Mouse (Mus musculus): ENCODE measurements around the gene Aifm2. TPM values are rescaled to one million over a fixed set of nuclear protein-coding genes. Genes with fewer than 3 reads are reported as not detected.

Gene Aifm2
- total RNA-seq (2021): 1 to 10 TPM; 7.2 to 9.3 TPM

DNA sequence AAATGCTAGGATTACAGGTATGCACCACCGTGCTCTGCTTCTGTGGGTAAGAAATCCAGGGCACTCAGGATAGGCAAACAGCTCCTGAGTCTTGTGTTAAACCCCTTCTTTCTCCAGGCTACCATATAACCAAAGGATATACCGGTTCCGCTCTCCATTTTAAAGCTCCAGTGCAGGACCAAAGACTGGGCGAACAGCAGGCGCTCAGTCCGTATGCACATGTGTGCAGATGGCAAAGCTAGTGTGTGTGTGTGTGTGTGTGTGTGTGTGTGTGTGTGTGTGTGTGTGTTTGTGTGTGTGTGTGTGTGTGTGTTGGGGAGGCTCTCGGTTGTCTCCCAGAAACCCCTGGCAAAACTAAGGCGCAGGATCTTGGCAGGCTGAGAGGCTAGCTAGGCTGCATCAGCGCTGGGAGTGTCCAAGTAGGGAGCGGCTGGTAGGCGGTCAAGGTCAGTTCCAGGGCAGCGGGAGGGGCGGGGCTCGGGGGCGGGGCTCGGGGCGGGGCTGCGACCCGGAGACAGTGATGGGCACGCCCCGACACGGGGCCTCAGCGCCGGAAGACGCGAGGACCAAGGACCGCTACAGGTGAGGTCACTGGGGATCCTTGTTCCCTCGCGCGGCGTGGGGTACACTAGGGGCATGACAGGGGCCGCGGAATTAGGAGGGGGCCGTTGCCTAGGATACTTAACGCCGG lies at the start of gene Aifm2:
TSS of gene Aifm2 (plus strand) at position 493 of the 691 bp plus-strand sequence.
- DNase-seq: no peak

DNA sequence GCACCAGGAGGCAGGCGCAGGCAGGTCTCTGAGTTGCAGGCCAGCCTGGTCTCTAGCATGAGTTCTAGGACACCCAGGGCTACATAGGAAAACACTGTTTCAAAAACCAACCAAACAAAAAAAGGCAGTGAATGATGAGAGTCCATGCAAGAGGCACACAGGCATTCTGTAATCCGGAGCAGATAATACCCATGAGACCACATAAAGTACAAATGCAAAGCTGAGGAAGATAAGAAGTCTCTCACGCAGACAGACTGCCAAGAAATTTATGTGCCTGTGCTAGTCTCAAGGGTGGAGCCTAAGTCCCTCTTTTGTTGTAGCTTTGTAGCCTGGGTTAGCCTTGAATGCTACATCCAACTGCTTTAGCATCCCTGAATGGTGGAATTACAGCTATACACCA lies 49.4 kb upstream of the Aifm2 start:
- DNase-seq: no peak

DNA sequence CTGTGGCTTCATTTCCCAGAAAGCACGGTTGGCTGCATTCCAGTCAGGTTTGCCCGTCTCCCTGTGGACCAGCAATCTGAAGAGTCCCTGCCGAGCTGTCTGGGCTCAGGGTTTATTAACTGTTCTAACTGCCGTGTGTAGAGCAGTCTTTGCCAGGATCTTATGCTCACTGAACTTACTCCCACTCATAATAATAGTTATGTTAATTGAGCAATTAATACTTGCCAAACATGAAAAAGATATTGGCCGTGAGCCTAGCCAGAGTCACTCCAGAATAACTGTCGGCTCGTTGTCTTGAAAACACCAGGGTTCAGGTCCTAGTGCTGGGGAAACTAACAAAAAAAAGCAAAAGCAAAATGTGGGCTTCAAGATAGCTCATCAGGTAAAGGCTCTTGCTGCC lies 45.8 kb upstream of the Aifm2 start:
- DNase-seq: no peak

DNA sequence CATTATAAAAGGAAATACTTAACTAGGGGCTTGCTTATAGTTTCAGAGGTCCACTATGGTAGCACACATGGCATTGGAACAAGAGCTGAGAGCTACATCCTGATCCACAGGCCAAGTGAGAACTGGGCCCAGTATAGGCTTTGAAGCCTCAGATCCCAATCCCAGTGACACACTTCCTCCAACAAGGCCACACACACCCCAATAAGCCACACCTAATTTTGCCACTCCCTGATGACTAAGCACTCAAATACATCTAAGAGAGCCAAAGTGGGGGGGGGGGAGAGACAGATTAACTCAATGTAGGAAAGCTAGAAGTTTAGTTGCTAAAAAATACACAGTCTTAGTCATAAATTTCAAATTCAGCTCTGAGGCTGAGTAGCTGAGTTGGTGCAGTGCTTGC lies 45.2 kb upstream of the Aifm2 start:
- no peak for DNase-seq

DNA sequence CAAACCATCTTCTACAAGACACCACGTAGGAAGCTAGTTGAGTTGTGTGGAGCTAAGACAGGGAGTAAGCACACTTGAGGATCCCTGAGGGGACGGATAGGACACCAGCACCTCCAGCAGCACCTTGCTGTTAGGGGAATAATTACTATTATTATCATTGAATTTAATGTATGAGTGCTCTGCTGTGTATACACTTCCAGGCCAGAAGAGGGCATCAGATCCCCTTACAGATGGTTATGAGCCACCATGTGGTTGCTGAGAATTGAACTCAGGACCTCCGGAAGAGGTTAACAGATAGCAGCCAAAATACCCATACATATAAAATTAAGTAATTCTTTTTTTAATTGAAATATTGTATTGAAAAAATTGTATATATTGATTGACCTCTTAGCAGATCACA lies 44.3 kb upstream of the Aifm2 start:
- DNase-seq: no peak

DNA sequence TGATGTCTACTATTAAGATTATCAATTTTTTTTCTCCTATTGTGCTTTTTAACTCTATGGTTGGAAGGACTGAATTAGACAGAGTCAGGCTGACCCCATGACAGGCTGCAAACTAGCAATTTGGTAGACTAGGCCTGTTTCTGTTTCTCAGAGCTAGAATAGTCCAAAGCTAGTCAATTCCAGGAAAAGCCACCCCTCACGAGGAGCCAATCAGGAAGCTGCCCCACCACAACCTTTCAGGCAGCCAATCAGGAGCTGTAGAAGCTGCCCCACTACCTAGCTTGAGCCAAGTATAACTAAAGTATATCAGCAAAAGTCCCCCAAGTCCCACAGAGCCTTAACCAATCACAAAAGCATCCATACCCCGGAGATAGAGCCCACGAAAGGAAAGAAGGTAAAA lies 39.1 kb upstream of the Aifm2 start:
- no peak for DNase-seq

DNA sequence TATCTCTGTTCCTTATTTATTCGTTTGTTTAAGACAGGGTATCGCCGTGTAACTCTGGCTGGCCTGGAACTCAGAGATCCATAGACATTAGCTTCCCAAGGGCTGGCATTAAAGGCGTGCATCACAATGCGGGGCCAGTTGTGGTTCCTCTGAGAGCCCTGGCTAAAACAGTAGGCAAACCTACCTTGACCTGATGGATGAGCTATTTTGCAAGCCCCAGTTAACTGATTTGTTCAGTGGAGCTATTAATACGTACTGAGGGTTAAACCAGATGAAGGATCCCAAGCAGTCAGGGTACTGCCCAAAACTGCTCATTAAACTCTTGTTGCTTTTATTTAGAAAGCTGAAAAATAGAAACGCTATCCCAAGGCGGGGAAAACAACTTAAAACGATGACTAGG lies 35.5 kb upstream of the Aifm2 start:
- no peak for DNase-seq

DNA sequence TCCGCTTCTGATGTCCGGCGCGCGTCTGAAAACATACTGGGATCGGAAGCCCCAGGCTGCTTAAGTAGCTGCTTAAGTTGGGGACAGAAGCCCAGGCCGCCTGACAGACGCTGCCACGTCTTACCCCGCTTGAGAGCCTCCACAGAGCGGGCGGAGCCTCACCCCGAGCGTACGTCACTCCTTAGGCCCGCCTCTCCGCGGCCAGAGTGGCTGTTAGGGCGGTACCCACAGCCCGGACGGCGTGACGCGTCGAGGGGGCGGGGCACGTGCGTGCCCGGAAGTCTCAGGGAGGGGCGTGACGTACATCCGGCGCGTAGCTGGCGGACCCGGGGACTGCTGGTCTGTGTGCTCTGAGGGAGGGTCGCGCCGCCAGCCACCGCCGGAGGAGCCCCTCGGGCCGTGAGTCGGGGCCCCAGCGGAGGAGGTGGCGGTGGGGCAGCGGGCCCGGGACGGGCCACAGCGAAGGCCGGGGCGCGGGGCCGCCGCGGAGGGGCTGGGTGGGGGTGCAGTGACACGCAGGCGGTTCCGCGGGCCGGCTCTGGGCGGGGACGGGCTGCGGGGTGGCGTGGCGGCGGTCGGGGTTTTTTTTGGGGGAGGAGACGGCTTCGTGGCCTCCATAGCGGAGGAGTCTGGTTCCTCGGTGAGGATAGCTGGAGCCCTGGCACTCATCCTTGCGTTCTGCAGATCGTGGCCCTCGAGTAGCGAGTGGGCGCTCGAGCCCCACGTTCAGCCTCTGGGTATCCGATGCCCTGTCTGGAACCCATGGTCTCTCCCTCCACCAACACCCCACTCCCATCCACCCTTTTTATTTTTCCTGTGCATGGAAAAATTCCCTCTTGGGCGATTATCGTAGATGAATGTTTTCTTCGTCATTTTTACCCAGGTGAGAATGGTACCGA lies 34.8 kb upstream of the Aifm2 start, which contains the start of gene Sar1a:
TSS of gene Sar1a (plus strand) at position 285 of the 899 bp plus-strand sequence.
- peak; percentile 98 to 99 for DNase-seq

DNA sequence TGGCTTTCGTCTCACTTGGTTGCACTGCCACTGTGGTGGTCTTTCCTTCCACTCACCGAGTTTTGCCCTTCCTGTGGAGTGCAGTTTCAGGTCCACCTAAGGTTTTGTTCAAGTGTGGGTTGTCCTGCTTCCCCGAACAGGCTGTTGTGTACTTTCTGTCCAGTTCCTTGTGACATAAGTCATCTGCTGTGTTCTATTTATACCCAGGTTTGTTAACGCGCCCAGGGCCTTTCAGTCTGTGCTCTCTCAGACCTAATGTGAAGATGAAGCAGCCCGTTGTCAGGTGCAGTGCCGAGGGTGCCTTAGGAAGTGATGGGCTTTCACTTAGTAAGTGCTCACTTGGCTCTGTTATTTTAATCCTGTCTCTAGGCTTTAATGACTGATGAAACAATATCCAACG lies 25.7 kb upstream of the Aifm2 start:
- no peak for DNase-seq

DNA sequence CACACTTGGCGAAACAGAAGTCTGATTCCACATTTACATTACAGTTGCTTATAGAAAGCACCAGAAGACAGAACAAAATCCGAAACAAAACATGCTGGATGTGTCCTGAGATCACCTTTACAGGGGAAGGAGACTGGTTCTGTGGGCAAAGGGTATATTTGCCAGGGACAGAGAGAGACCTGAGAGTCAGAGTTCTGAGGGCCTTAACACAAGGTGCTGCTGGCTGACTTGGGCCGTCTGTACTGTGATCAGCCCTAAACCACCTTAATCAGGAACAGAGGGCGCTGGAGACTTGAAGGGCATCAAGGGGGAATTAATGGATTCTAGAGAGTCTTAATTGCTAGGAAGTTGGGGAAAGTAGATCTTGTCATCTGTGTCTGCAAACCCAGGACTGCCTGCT lies 21.5 kb upstream of the Aifm2 start:
- no peak for DNase-seq

DNA sequence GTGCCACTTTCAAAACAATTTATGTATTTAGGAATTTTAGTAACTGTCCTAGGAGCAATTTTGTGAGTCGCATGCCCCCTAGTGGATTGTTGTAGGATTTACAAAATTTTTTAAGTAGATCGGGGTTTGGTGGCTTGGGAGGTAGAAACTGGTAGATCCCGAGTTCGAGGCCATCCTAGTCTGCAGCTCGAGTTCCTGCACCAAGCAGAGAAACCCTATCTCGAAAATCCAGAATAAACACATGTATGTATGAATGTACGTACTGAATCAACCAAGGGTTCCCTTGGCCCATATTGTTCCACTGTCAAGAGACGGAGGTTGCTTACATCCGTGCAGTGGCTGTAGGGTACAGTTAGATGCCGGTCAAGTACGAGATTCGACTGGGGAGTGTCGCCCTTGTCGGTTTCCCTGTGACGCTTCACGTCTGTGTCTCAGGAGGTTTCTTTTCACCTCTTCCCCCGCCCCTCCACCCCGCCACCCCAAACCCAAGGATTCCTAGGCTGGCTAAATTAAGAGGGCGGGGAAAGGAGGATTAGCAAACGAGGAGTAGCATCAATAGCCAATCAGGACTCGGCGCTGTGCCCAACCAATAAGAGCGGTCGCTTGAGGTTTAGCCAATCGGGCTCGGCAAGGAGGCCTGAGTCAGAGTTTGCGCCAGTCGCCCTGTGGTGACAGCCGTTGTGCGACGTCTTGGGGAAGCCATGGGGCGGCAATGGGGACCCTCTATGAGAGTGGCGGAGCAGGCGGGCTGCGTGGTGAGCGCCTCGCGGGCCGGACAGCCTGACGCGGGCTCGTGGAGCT lies 20.0 kb upstream of the Aifm2 start, which contains the start of gene Tysnd1:
TSS of gene Tysnd1 (plus strand) at position 645 of the 801 bp plus-strand sequence.
- DNase-seq: peak; percentile 94 to 95

DNA sequence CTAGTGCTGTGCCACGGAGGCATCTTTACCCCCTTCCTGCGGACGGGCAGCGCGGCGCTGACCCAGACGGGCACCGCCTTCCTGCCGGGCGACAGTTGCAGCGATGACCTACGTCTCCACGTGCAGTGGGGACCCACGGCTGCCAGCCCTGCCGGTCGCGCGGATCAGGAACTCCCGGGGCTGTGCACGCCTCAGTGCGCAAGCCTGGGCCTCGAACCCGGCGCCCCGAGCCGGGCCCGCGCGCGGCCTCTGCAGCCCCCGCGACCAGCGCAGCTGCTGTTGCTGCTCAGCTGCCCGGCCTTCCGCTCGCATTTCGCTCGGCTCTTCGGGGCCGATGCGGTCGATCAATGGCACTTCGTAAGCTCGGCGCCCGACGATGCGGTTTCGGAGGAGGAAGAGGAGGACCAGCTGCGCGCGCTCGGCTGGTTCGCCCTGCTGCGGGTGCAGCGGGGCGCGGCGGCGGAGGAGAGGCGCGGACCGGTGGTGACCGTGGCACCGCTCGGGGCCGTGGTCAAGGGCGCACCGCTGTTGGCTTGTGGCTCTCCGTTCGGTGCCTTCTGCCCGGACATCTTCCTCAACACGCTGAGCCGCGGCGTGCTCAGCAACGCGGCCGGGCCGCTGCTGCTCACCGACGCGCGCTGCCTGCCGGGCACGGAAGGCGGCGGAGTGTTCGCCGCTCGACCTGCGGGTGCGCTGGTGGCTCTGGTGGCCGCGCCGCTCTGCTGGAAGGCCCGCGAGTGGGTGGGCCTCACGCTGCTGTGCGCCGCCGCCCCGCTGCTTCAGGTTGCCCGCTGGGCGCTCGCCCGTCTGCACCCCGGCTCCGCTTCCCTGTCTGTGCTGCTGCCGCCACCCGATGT lies 19.1 kb upstream of the Aifm2 start:
- peak in 1 of 2 experiments; percentile 13 for DNase-seq

DNA sequence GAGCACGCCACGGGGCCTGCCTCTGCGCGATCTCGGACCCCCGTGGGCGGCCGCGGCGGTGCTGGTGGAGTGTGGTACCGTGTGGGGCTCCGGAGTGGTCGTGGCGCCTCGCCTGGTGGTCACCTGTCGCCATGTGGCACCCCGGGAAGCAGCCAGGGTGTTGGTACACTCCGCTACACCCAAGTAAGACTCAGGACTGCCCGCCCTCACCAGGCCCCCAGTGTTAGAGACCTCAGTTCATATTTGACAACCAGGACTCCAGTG lies 18.6 kb upstream of the Aifm2 start:
- DNase-seq: no peak

DNA sequence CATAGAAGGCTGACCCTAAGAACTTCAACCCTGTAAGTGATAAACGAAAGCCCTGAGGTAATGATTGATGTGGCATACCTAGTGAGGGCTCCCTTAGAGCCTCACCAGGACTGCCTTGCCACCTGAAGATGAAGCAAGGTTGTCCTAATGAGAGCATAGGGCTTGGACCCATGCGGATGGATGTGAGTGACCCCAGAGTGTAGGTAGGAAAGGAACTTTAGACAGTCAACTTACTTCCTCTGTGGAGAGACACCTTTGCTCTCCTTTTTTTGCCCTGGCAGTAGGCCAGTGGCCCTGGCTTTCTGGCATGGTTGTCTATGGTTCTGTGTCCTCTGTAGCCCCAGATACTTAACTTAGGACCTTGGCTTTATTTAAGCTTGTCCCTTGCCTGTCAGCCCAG lies 18.0 kb upstream of the Aifm2 start:
- DNase-seq: no peak

DNA sequence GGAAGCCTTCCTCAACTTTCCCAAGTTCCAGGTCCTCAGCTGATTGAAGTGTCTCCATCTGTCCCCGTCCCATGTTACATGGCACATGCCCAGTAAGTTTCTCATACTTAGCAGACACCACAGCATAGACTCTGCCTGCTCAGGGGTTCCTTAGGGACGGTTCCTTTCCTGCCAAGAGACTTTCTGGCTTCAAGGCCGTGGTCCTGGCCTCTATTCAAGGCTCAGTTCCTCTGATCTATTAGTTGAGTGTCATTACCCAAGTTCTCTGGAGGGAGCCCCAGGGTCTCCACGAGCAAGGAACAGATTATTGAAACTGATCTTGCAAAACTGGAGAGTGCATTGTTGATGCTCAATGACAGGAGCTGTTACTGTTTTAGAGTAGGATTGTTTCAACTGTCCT lies 10.4 kb upstream of the Aifm2 start:
- no peak for DNase-seq

DNA sequence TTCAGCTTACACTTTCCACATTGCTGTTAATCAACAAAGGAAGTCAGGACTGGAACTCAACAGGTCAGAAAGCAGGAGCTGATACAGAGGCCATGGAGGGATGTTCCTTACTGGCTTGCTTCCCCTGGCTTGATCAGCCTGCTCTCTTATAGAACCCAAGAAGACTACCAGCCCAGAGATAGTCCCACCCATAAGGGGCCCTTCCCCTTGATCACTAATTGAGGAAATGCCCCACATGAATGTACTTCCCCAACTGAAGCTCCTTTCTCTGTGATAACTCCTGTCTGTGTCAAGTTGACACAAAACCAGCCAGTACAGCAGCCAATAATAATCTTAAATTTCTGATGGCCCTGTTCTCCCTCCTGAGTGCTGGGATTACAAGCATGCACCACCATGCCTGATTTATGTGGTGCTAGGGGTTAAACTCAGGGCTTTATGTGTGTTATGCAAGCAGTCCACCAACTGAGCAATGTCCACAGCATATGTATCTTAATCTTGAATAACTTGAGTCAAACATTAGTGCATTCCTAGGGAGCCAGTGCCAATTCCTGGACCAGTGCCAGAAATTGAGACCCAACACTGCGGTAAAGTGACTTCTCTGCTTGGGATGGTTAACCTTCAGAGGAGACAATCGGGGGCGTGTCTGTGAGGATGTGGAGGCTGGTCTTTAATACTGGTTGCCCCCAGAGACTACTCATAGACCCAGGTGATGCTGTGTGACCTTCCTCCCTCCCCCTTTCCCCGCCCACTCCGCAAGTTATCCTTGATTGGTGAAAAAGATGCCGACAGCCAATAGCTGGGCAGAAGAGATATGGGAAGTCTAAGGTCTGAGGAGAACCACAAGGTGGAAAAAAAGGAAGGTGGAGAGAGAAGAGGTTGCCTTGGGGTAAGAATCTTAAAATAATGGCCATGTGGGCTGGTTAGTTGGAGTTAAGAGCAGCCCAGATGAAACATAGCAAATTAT lies 8.4 kb upstream of the Aifm2 start:
- DNase-seq: no peak

DNA sequence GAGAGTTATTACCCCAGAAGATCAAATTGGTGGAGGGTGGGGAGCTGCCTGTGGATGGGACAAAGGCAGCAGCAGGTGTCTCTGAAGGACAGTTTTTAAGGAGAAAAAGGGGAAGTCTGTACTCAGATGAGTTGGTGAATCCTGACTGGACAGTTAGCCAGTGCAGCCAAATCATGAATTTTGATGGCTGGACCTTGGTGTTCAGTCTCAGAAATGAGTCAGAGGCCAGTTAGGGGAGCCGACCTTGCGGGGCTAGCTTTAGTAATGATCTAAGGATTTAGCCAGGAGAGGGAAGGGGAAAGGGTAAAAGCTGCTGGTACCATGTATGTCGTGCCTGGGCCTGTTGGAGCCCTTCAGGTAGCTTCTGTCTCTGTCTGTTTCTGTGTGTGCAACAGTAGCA lies 1.5 kb upstream of the Aifm2 start:
- DNase-seq: no peak

DNA sequence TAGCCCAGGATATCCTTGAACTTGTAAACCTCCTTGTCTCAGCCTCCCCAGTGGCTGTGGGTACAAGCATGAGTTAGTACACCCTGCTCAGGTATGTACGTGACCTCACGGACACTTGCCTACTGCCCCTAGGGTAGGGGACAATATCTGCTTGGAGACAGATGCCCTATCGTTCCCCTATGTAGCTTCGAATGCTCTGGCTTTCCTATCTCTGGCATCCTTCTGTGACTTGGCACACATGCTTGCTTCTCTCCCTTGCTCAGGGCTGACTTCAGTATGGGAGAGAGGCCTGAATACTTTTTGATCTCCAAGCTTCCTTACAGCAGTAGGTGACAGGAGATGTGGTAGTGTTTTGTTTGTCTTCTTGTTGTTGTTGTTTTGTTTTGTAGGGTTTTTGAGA lies 917 bp upstream of the Aifm2 start:
- DNase-seq: no peak

DNA sequence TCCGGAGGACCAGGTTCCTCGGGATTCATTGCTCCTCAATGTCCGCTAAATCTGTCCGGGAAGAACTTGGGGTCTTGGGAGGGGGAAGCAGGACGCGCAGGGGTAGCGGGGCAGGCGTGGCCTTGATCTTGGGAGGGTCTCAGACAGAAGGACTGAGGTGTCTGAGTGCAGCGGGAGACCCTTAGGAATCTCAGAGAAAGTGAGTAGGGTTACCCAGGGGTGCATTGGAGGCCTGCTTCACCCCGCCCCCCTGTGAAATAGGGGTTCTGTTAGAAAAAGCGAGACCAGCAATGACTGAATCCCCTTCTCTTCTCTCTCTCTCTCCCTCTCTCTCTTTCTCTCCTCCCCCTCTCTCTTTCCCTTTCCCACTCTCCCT lies 387 bp downstream of the Aifm2 start:
- no peak for DNase-seq

DNA sequence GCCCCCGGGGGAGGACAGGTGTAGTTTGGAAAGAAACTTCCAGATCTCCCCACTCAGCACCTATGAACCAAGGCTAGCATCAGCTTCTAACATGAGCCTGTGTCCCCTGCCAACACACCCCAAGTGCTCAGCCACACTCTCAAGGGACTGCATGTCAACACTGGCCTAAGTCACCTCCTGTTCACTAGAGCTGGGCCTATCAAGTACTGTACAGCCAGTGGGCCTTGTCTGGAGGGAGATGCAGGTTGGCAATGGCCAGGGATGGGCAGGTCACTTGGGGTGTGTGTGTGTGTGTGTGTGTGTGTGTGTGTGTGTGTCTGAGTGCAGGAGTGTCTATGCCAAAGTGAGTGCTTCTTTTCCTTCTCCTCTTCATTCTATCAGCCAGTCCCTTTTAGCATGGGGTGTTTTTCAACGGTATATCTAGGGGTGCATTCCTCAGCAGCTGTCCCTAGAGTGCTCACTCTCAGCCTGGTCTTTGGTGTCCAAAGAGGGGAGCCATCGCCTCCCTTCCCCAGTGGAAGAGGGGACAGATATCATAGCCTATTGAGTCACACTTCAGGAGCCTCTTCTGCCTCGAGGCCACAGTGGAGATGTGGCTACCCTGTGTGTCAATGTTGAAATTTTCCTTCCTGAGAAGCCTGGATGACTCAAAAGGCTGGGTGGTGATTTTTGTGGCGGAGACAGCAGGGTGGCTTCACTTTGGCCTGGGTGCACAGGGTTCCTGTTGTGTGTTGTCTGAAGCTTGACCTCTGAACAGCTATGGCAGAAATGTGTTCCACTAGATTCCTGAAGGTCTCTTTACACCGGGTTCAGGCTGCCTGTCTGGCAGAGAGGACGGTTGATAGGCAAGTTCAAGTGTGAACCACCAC lies 1.2 kb downstream of the Aifm2 start:
- DNase-seq: no peak
